9 mouse cellular contexts compared by ENCODE assay signal in the genomic region with DNA sequence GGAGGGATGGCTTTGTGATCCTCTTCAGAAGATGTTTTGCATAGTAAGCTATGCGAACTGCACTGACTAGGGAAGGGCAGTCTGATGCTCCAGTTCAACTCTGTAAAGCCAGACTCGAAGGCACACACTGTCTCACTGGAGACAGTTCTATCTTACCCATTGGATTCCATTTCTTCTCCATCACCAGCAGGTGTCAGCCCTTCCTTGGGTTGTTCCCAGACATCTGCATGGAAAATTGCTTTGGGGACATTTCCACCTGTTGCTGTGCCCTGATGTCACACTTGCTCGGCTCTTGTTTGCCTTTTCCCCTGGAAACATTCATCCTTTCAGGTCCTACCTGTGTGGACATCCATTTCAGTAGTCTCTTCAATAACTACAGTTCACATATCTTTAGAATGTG. TPM values are rescaled to one million over a fixed set of nuclear protein-coding genes. Genes with fewer than 3 reads are reported as not detected.
DNase-seq lines count a peak whose midpoint lies in the region; ATAC-seq lines count a peak whose summit lies in the region.
"Had no signal": no experiment of that assay in that cellular context is flagged by ENCODE, and none has a peak within 500 bp of the region (broad histone marks: within the 10 kb centered on the region; RNA-seq: fewer than 3 reads in every experiment).

No protein-coding gene starts in this region.

- DNase-seq in adrenal gland, adult (ENCODE audit: inconsistent age in 2 of 2, low spot score in 1 of 2) = peak; percentile 22 to 65
- DNase-seq in adrenal gland, adult 8-10 months = no peak
- DNase-seq in kidney, adult 8-10 months = peak; percentile 4 to 7
- DNase-seq in adrenal gland, postnatal 36 days = peak; percentile 25 to 44
- peak; percentile 14 to 41 for DNase-seq in layer of hippocampus, postnatal 10 days (ENCODE audit: low spot score in 2 of 2)
- no peak for DNase-seq in thymus, postnatal 14 days

- no peak for ATAC-seq in kidney, embryonic 14.5 days (ENCODE audit: low FRiP score, low TSS enrichment)
- ATAC-seq in megakaryocyte-erythroid progenitor cell, adult 5-6 weeks (replicated peaks; ENCODE audit: low FRiP score, low TSS enrichment, poor library complexity, severe bottlenecking) = no peak

- no peaks in the 10 kb centered on the region for H3K4me1 ChIP-seq in kidney, embryonic 14.5 days (ENCODE audit: control insufficient read depth, insufficient read depth, low read length)

- no peaks in the 10 kb centered on the region for H3K9me3 ChIP-seq in kidney, embryonic 14.5 days (ENCODE audit: control insufficient read depth, low read length)

- 54% methylated on average over 3 of the region's 3 CpGs for WGBS in kidney, embryonic 14.5 days

- H3K4me3 ChIP-seq in kidney, embryonic 14.5 days (ENCODE audit: low read length) = no peak overlapping the region

- H3K27ac ChIP-seq in kidney, embryonic 14.5 days (ENCODE audit: low read depth, low read length) = no peak overlapping the region

- H3K27me3 ChIP-seq in kidney, embryonic 14.5 days (ENCODE audit: control insufficient read depth, insufficient read depth, low read length) = no peaks in the 10 kb centered on the region

- H3K9ac ChIP-seq in kidney, embryonic 14.5 days (ENCODE audit: low read depth, low read length) = no peak overlapping the region

- H3K4me2 ChIP-seq in kidney, embryonic 14.5 days (replicated peaks; ENCODE audit: low read depth, low read length) = no peak overlapping the region

- H3K36me3 ChIP-seq in kidney, embryonic 14.5 days (ENCODE audit: control insufficient read depth, insufficient read depth, low read length) = no peaks in the 10 kb centered on the region

RNA-seq across cellular contexts. Expression of a gene that starts 36.4 kb away (rescaled TPM):
- not detected for total RNA-seq in adrenal gland, adult 8-10 months (2022)
- 0.27 TPM in 1 of 2 replicates, not detected in the other for polyA plus RNA-seq in kidney, embryonic 14.5 days (2014; fragmentation: Nextera tagmentation; extraction: Ambion mirVana)
- not detected for total RNA-seq in adrenal gland, postnatal 36 days (2021)
- not detected for total RNA-seq in layer of hippocampus, postnatal 10 days (2021)
- not detected in 2 replicates for total RNA-seq in megakaryocyte-erythroid progenitor cell, adult 5-6 weeks (2014; fragmentation: Nextera tagmentation)
- not detected in 2 replicates for total RNA-seq in megakaryocyte-erythroid progenitor cell, adult 5-6 weeks (2017)
- polyA plus RNA-seq: testis, adult 2 months had no signal

Comparison
In these comparisons a context has a peak if more than half of its experiments do, and no peak if none do; other contexts are left out.
1. DNase-seq: peak in adrenal gland, adult (2 of 2), kidney, adult 8-10 months (2 of 2), adrenal gland, postnatal 36 days (2 of 2) and layer of hippocampus, postnatal 10 days (2 of 2); none in adrenal gland, adult 8-10 months (single experiment) and thymus, postnatal 14 days (single experiment).